Mouse (Mus musculus) forebrain, embryonic 16.5 days (tissue): Measurements from ENCODE around the gene Dstn. TPM values are rescaled to one million over a fixed set of nuclear protein-coding genes. Genes with fewer than 3 reads are reported as not detected.

Source experiments
- ATAC-seq: fragments of 200-750 bp; cut with Nextera tagmentation; 2 replicates; pipeline ENCODE4 v1.8.0; 2017; ENCODE audit warnings: mild to moderate bottlenecking, moderate library complexity
- H3K27ac ChIP-seq: fragments of 300-500 bp; sonication (generic); 2 replicates; pipeline ENCODE4 v1.5.1; 2014; ENCODE audit warnings: low read length, control low read depth
- H3K27me3 ChIP-seq: fragments of 300-500 bp; sonication (generic); replicated peaks from 2 replicates; pipeline ENCODE4 v1.6.1; 2014; ENCODE audit warnings: low read length; ENCODE audit not compliant: control insufficient read depth, insufficient read depth
- H3K36me3 ChIP-seq: fragments of 300-500 bp; sonication (generic); 2 replicates; pipeline ENCODE4 v1.6.1; 2014; ENCODE audit not compliant: control insufficient read depth, insufficient read depth
- H3K4me1 ChIP-seq: fragments of 300-500 bp; sonication (generic); replicated peaks from 2 replicates; pipeline ENCODE4 v1.6.1; 2014; ENCODE audit warnings: low read length; ENCODE audit not compliant: control insufficient read depth, insufficient read depth
- H3K4me2 ChIP-seq: fragments of 300-500 bp; sonication (generic); 2 replicates; pipeline ENCODE4 v1.6.1; 2014; ENCODE audit warnings: mild to moderate bottlenecking, low read length, control low read depth
- H3K4me3 ChIP-seq: fragments of 300-500 bp; sonication (generic); replicated peaks from 2 replicates; pipeline ENCODE4 v1.5.1; 2014; ENCODE audit warnings: mild to moderate bottlenecking, low read length, control low read depth
- H3K9ac ChIP-seq: fragments of 300-500 bp; sonication (generic); replicated peaks from 2 replicates; pipeline ENCODE4 v1.6.1; 2014; ENCODE audit warnings: low read depth, low read length, control low read depth
- H3K9me3 ChIP-seq: fragments of 300-500 bp; sonication (generic); 2 replicates; pipeline ENCODE4 v1.6.1; 2016; ENCODE audit warnings: low read length; ENCODE audit not compliant: control insufficient read depth
- WGBS: fragments of 180-500 bp; shearing (Covaris S2); extraction: QIAGEN DNeasy Blood & Tissue Kit; methylation state at CpG from one replicate; pipeline ENCODE4 v1.1.7; 2014; 5-methylcytosine and 5-hydroxymethylcytosine counted together
- polyA plus RNA-seq: library from polyadenylated mRNA; unstranded; fragments of >200 nt; fragmentation: Nextera tagmentation; extraction: Ambion mirVana; gene quantifications from 2 replicates; pipeline ENCODE4 v1.2.1, GENCODE M21; 2015

The Dstn gene
- polyA plus RNA-seq, 1 experiment from 2014 or later, result 428 TPM

DNA sequence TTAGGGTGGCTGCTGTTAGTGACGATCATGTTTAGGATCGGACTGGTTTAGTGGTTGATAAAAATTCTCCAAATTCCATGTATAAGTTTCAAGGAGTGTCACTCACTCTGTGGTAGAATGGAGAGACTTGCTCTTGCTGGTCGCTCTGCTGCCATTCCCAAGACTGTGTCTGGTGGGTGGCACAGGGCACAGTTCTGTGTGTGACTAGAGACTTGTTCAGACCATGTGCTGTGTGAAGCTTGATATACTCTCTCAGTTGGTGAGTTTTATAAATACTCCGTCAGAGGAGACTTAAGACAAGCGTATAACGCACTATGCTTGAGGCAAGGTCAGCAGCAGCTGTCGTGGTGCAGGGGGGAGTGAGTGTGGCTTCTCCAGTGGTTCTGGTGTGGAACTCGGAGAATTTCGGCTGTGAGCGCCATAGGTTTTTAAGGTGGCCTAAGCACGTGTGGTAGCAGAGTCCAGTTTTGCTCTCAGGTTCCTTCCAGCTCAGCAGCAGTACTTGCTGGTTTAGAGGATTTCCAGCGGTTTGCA, 17.3 kb downstream of the Dstn start:
- no peak for ATAC-seq
- Histone ChIP-seq H3K36me3 (no peaks in the 10 kb centered on the region), H3K27me3 (no peaks in the 10 kb centered on the region), H3K9me3 (no peaks in the 10 kb centered on the region), H3K4me1 (peaks cover 11% of the 10 kb centered on the region), H3K4me3 (no peak overlapping the region), H3K4me2 (no peak overlapping the region), H3K27ac (no peak overlapping the region), H3K9ac (no peak overlapping the region)
- 90% methylated on average over 12 of the region's 12 CpGs for WGBS

DNA sequence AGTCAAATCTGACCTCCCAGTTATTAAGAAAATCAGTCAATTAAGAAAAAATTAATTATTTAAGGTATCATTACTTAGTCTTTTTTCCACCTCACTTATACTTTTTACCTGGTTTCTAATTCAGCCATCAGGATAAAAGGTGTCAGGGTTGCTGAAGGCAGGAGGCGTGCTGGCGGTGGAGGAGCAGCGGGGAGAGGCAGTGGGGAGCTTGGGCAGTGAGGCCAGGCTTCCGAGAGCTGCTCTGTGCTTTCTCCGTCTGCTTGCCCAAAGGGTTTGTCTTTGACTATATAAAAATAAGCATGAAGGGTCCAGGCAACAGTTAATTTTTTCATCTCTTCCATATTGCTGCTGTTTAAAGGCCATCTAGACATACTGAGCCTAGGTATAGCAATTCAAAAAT, 18.4 kb downstream of the Dstn start:
- Histone ChIP-seq H3K4me1 (peaks cover 14% of the 10 kb centered on the region), H3K27me3 (no peaks in the 10 kb centered on the region), H3K4me3 (no peak overlapping the region), H3K4me2 (no peak overlapping the region), H3K9ac (no peak overlapping the region), H3K36me3 (no peaks in the 10 kb centered on the region), H3K27ac (no peak overlapping the region), H3K9me3 (no peaks in the 10 kb centered on the region)
- no peak for ATAC-seq
- 91% methylated on average over 5 of the region's 5 CpGs for WGBS

- H3K27me3 ChIP-seq, result no peaks in the 10 kb centered on the region
- no peaks in the 10 kb centered on the region for H3K36me3 ChIP-seq
- no peak for ATAC-seq
- no peaks in the 10 kb centered on the region for H3K9me3 ChIP-seq
- peaks cover 12% of the 10 kb centered on the region for H3K4me1 ChIP-seq
- WGBS, result 92% methylated on average over 8 of the region's 8 CpGs
- no peak overlapping the region for H3K27ac ChIP-seq
- H3K4me2 ChIP-seq, result no peak overlapping the region
- H3K9ac ChIP-seq, result no peak overlapping the region
- no peak overlapping the region for H3K4me3 ChIP-seq
Observed at GRCm38 (mm10) chr2:143934439-143934838, 19.3 kb downstream of the Dstn start.

DNA sequence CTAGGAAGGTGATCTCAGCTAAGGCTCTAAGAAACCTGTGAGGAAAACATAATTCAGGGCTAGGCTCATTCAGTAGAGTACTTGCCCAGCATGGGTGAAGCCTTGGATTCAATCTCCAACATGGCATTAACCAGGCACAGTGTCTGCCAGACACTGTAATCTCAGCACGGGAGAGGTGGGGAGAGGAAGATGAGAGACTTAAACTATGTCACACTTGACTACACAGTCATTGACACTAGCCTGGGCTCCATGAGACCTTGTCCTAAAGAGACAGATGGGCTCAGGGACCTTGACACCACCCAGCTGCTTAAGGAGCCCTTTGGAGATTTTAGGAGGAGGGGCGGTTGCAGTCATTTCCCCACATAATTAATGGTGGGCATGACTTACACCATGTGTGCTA, 22.7 kb downstream of the Dstn start:
- Histone ChIP-seq H3K4me3 (no peak overlapping the region), H3K36me3 (peaks cover 6% of the 10 kb centered on the region), H3K4me1 (peaks cover 5% of the 10 kb centered on the region), H3K9me3 (no peaks in the 10 kb centered on the region), H3K27me3 (no peaks in the 10 kb centered on the region), H3K4me2 (no peak overlapping the region), H3K27ac (no peak overlapping the region), H3K9ac (no peak overlapping the region)
- ATAC-seq, result no peak
- 77% methylated on average over 2 of the region's 2 CpGs for WGBS

DNA sequence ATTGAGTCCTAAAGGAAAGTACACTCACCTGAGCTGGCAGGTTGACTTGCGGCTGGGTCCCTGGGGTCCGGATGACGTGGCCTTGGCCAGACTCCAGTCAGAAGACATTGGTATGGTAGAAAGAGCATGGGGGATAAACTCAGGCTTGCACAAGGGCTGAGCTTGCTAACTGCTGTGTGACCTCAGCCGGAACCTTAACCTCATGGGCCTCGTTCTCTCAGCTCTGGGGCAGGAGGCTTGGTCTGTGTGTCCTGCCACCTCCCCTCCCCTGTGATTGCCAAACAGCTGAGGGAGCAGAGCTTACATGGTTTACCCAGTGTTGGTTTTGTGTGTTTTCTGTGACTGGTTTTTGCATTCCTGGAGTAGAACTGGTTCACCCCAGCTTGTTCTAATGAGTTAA, 25.3 kb downstream of the Dstn start:
- no peaks in the 10 kb centered on the region for H3K27me3 ChIP-seq
- no peaks in the 10 kb centered on the region for H3K9me3 ChIP-seq
- WGBS, result 93% methylated on average over 5 of the region's 5 CpGs
- ATAC-seq, result no peak
- H3K9ac ChIP-seq, result no peak overlapping the region
- H3K4me3 ChIP-seq, result no peak overlapping the region
- H3K36me3 ChIP-seq, result peaks cover 16% of the 10 kb centered on the region
- no peak overlapping the region for H3K27ac ChIP-seq
- H3K4me1 ChIP-seq, result peaks cover 5% of the 10 kb centered on the region
- no peak overlapping the region for H3K4me2 ChIP-seq

GRCm38 (mm10) chr2:143944796-143945195, 29.7 kb downstream of the Dstn start:
- Histone ChIP-seq H3K36me3 (peaks cover 33% of the 10 kb centered on the region), H3K9me3 (no peaks in the 10 kb centered on the region), H3K4me3 (no peak overlapping the region), H3K4me2 (no peak overlapping the region), H3K27ac (no peak overlapping the region), H3K4me1 (no peaks in the 10 kb centered on the region), H3K27me3 (no peaks in the 10 kb centered on the region), H3K9ac (no peak overlapping the region)
- WGBS, result 95% methylated on average over 3 of the region's 3 CpGs
- ATAC-seq, result no peak

DNA sequence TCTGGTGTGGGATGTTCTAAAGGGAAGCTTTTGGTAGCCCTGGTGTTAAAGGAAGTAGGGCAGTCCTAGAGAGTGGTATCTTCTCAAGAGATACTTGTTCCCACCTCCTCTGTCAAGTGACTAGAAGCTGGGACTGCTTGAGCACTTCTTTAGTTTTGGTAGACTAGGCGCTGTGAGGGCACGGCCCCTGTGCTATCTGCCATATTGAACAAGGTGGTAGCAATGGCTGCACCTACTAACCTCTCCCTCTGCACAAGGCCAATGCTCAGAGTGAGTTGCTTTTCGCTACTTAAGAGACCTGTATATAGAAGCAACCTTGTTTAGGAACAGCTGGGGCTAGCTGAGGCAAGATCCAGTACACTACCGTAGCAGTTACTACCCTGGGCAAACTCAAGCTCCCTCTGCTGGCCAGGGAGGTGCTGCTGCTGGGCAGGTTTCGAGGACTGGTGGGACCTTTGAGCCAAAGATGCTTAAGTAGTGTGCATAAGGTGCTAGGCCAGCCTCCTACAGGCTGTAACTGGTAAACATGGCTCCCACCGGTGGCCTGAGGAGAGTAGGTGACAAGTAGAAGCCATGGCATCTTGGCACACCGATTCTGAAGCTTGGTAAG, 30.5 kb downstream of the Dstn start:
- 93% methylated on average over 7 of the region's 7 CpGs for WGBS
- H3K27ac ChIP-seq, result no peak overlapping the region
- no peaks in the 10 kb centered on the region for H3K27me3 ChIP-seq
- 0 out of 2 replicates have a peak, but pooled peaks have one; percentile 26 for ATAC-seq
- H3K4me3 ChIP-seq, result no peak overlapping the region
- H3K4me2 ChIP-seq, result no peak overlapping the region
- H3K9me3 ChIP-seq, result no peaks in the 10 kb centered on the region
- no peak overlapping the region for H3K9ac ChIP-seq
- H3K4me1 ChIP-seq, result no peaks in the 10 kb centered on the region
- H3K36me3 ChIP-seq, result peaks cover 30% of the 10 kb centered on the region

DNA sequence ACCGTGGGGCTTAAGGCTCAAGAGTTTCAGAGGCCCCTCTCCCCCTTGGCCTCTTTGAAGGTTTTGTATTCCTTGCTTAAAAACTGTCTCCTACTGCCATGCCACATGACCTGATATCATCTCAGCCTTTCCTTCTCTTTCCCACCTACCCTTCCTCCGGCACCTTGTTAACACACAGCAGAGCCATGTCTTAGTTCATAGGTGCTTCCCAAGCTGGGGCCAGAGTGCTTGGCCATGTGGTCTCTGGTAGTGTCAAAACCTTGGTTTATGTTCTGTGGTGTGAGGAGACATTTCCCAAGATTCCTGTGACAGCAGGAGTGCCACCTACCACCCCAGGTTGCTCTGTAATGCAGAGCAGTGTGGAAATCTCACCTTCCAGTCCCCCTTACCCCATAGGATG, 31.3 kb downstream of the Dstn start:
- H3K4me1 ChIP-seq, result no peaks in the 10 kb centered on the region
- no peak overlapping the region for H3K9ac ChIP-seq
- no peaks in the 10 kb centered on the region for H3K27me3 ChIP-seq
- H3K27ac ChIP-seq, result no peak overlapping the region
- H3K9me3 ChIP-seq, result no peaks in the 10 kb centered on the region
- no peak overlapping the region for H3K4me3 ChIP-seq
- H3K36me3 ChIP-seq, result peaks cover 32% of the 10 kb centered on the region
- no peak for ATAC-seq
- no peak overlapping the region for H3K4me2 ChIP-seq
- WGBS, result 91% methylated on average over 2 of the region's 2 CpGs

DNA sequence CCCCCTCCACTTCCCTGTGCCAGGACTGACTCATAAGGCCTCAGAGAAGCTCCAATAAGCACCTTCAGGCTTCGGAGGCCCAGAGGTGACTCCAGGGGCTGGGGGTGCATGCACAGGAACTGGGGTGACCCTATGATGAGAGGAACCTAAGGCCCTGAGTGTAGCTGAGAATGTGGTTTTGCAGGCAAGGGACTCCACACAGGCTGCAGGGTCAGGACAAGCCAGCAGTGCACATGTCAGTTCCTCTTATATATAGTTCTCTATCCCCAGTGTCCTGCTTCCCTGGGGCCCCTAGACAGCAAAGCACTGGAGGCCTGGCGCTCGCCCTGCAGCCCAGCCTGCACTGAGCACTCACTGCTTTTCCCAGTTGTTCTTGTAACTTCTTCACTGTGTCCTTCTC, 32.9 kb downstream of the Dstn start:
- H3K4me2 ChIP-seq, result no peak overlapping the region
- no peak overlapping the region for H3K4me3 ChIP-seq
- peaks cover 38% of the 10 kb centered on the region for H3K36me3 ChIP-seq
- 92% methylated on average over 3 of the region's 3 CpGs for WGBS
- H3K4me1 ChIP-seq, result no peaks in the 10 kb centered on the region
- no peak overlapping the region for H3K27ac ChIP-seq
- no peak overlapping the region for H3K9ac ChIP-seq
- no peaks in the 10 kb centered on the region for H3K27me3 ChIP-seq
- ATAC-seq, result no peak
- H3K9me3 ChIP-seq, result no peaks in the 10 kb centered on the region

GRCm38 (mm10) chr2:143948416-143948815, 33.3 kb downstream of the Dstn start:
- ATAC-seq, result no peak
- H3K36me3 ChIP-seq, result peaks cover 35% of the 10 kb centered on the region
- H3K4me3 ChIP-seq, result no peak overlapping the region

More at GRCm38 (mm10) chr2:143948416-143948815, 33.3 kb downstream of the Dstn start:
- Histone ChIP-seq H3K4me1 (no peaks in the 10 kb centered on the region), H3K27ac (no peak overlapping the region), H3K27me3 (no peaks in the 10 kb centered on the region), H3K4me2 (no peak overlapping the region), H3K9ac (no peak overlapping the region), H3K9me3 (no peaks in the 10 kb centered on the region)
- WGBS, result 94% methylated on average over 4 of the region's 4 CpGs
